Mouse (Mus musculus) bone marrow, adult 2 months (tissue): ENCODE results near the gene Rprd1b. TPM values are rescaled to one million over a fixed set of nuclear protein-coding genes. Genes with fewer than 3 reads are reported as not detected.
A peak's percentile ranks its signal among the peaks of the same experiment; 100 is the strongest.

ENCODE experiments used
- H3K27ac ChIP-seq: fragments of 200-500 bp; 2 replicates; pipeline ENCODE4 v1.5.1; 2012; ENCODE audit warnings: low read depth, mild to moderate bottlenecking, control low read depth, inconsistent platforms, low read length; ENCODE audit not compliant: control insufficient read depth, poor library complexity, insufficient read depth
- H3K4me1 ChIP-seq: fragments of 200-500 bp; 2 replicates; pipeline ENCODE4 v1.6.1; 2011; ENCODE audit warnings: low read length; ENCODE audit not compliant: control insufficient read depth, insufficient read depth
- H3K4me3 ChIP-seq: fragments of 200-500 bp; replicated peaks from 2 replicates; pipeline ENCODE3; 2011; ENCODE audit warnings: mild to moderate bottlenecking, low read depth, low read length, control low read depth; ENCODE audit not compliant: control insufficient read depth
- CTCF ChIP-seq: fragments of 200-500 bp; IDR thresholded peaks from 2 replicates; pipeline ENCODE4 v1.5.1; 2011; ENCODE audit warnings: low read length, control low read depth; ENCODE audit not compliant: control insufficient read depth, insufficient read depth
- POLR2A ChIP-seq: fragments of 200-500 bp; IDR thresholded peaks from 2 replicates; pipeline ENCODE4 v1.6.1; 2011; ENCODE audit warnings: low read depth, mild to moderate bottlenecking, control low read depth, low read length, borderline replicate concordance; ENCODE audit not compliant: control insufficient read depth
- WGBS: fragments of 180-500 bp; shearing (Covaris S2); methylation state at CpG from one replicate; pipeline ENCODE4 v1.1.7; 2018; 5-methylcytosine and 5-hydroxymethylcytosine counted together
- polyA plus RNA-seq: library from polyadenylated mRNA; stranded (reverse); fragments of >200 nt; gene quantifications from 2 replicates; pipeline ENCODE4 v1.2.4, GENCODE M21; 2011; ENCODE audit warnings: low replicate concordance; ENCODE audit not compliant: missing spikeins, insufficient read depth, insufficient read length

The Rprd1b gene
- polyA plus RNA-seq, 1 experiment: 8.6 TPM

GRCm38 (mm10) chr2:157991026-157991425 is 37.3 kb upstream of the Rprd1b start:
- Histone ChIP-seq H3K27ac (no peak overlapping the region), H3K4me1 (peaks cover 1% of the 10 kb centered on the region; the same call in 1 of the 2 replicates), H3K4me3 (no peak overlapping the region)
- no peak for TF ChIP-seq CTCF
- no peak for TF ChIP-seq POLR2A
- 32% methylated on average over 6 of the region's 6 CpGs for WGBS

GRCm38 (mm10) chr2:157992501-157992900 is 35.8 kb upstream of the Rprd1b start:
- Histone ChIP-seq H3K27ac (no peak overlapping the region), H3K4me1 (peaks cover 1% of the 10 kb centered on the region; the same call in 1 of the 2 replicates), H3K4me3 (no peak overlapping the region)
- 88% methylated on average over 4 of the region's 4 CpGs for WGBS
- TF ChIP-seq CTCF (no peak), POLR2A (no peak)

GRCm38 (mm10) chr2:157998817-157999216 is 29.5 kb upstream of the Rprd1b start:
- Histone ChIP-seq H3K4me3 (no peak overlapping the region), H3K27ac (no peak overlapping the region), H3K4me1 (no peaks in the 10 kb centered on the region)
- TF ChIP-seq CTCF (no peak), POLR2A (no peak)
- WGBS: 82% methylated on average over 3 of the region's 3 CpGs

- TF ChIP-seq CTCF: no peak
- WGBS: 80% methylated on average over 6 of the region's 6 CpGs
- H3K4me1 ChIP-seq: no peaks in the 10 kb centered on the region
- no peak overlapping the region for H3K4me3 ChIP-seq
- H3K27ac ChIP-seq: no peak overlapping the region
Measured at GRCm38 (mm10) chr2:158004620-158005019, 23.7 kb upstream of the Rprd1b start.

- 94% methylated on average over 4 of the region's 4 CpGs for WGBS
- Histone ChIP-seq H3K27ac (no peak overlapping the region), H3K4me1 (no peaks in the 10 kb centered on the region), H3K4me3 (no peak overlapping the region)
- TF ChIP-seq POLR2A (no peak), CTCF (no peak)
Measured at GRCm38 (mm10) chr2:158005641-158006040, 22.7 kb upstream of the Rprd1b start.

- no peak for TF ChIP-seq POLR2A
- no peak for TF ChIP-seq CTCF
- Histone ChIP-seq H3K27ac (no peak overlapping the region), H3K4me1 (no peaks in the 10 kb centered on the region), H3K4me3 (no peak overlapping the region)
- WGBS: 87% methylated on average over 7 of the region's 7 CpGs
Measured at GRCm38 (mm10) chr2:158009373-158009772, 18.9 kb upstream of the Rprd1b start.

- Histone ChIP-seq H3K4me1 (no peaks in the 10 kb centered on the region), H3K27ac (no peak overlapping the region), H3K4me3 (no peak overlapping the region)
- TF ChIP-seq CTCF (no peak), POLR2A (no peak)
- WGBS: 89% methylated on average over 3 of the region's 3 CpGs
Measured at GRCm38 (mm10) chr2:158012608-158013007, 15.7 kb upstream of the Rprd1b start.

GRCm38 (mm10) chr2:158017330-158017729 is 11.0 kb upstream of the Rprd1b start:
- Histone ChIP-seq H3K4me1 (no peaks in the 10 kb centered on the region; the same call in 1 of the 2 replicates), H3K4me3 (no peak overlapping the region), H3K27ac (no peak overlapping the region)
- TF ChIP-seq POLR2A (no peak), CTCF (no peak)
- WGBS: 91% methylated on average over 4 of the region's 4 CpGs

GRCm38 (mm10) chr2:158027855-158028353 is 393 bp upstream of the Rprd1b start:
- peaks cover 2% of the 10 kb centered on the region for H3K4me1 ChIP-seq
- TF ChIP-seq CTCF (no peak), POLR2A (no peak)
- H3K27ac ChIP-seq: peak overlapping the region; percentile 89
- H3K4me3 ChIP-seq: peak overlapping the region; percentile 98
- WGBS: under 1% methylated on average over 16 of the region's 16 CpGs
